Mouse (Mus musculus) testis, adult 2 months (tissue): ENCODE measurements around the gene Pard6b. TPM values are rescaled to one million over a fixed set of nuclear protein-coding genes. Genes with fewer than 3 reads are reported as not detected.

ENCODE experiments used
- H3K27ac ChIP-seq: fragments of 200-500 bp; 2 replicates; pipeline ENCODE4 v1.5.1; 2012; ENCODE audit warnings: low read depth, low read length; ENCODE audit not compliant: control insufficient read depth, insufficient read depth
- H3K27me3 ChIP-seq: fragments of 200-500 bp; 2 replicates; pipeline ENCODE4 v1.6.1; 2012; ENCODE audit warnings: mild to moderate bottlenecking, low read length, moderate library complexity; ENCODE audit not compliant: control insufficient read depth, insufficient read depth
- H3K36me3 ChIP-seq: fragments of 200-500 bp; 2 replicates; pipeline ENCODE4 v1.6.1; 2012; ENCODE audit warnings: mild to moderate bottlenecking, low read length; ENCODE audit not compliant: control insufficient read depth, insufficient read depth
- H3K4me1 ChIP-seq: fragments of 200-500 bp; 2 replicates; pipeline ENCODE4 v1.6.1; 2012; ENCODE audit warnings: low read length; ENCODE audit not compliant: control insufficient read depth, insufficient read depth
- H3K4me3 ChIP-seq: fragments of 200-500 bp; 2 replicates; pipeline ENCODE4 v1.5.1; 2012; ENCODE audit warnings: low read depth, mild to moderate bottlenecking, low read length, moderate library complexity, mixed read lengths; ENCODE audit not compliant: control insufficient read depth
- CTCF ChIP-seq: fragments of 200-500 bp; IDR thresholded peaks from 2 replicates; pipeline ENCODE4 v1.5.1; 2012; ENCODE audit warnings: low read depth, mild to moderate bottlenecking, inconsistent platforms, low read length, moderate library complexity; ENCODE audit not compliant: control insufficient read depth, insufficient read depth, insufficient replicate concordance
- POLR2A ChIP-seq: fragments of 200-500 bp; IDR thresholded peaks from 2 replicates; pipeline ENCODE4 v1.6.1; 2012; ENCODE audit warnings: low read depth, mild to moderate bottlenecking, inconsistent platforms, low read length, moderate library complexity; ENCODE audit not compliant: control insufficient read depth
- polyA plus RNA-seq: library from polyadenylated mRNA; depleted of rRNA; stranded (reverse); fragments of >200 nt; gene quantifications from 2 replicates; pipeline ENCODE4 v1.2.3, GENCODE M21; 2012

Gene Pard6b
- polyA plus RNA-seq, 1 experiment = 6.9 TPM

DNA sequence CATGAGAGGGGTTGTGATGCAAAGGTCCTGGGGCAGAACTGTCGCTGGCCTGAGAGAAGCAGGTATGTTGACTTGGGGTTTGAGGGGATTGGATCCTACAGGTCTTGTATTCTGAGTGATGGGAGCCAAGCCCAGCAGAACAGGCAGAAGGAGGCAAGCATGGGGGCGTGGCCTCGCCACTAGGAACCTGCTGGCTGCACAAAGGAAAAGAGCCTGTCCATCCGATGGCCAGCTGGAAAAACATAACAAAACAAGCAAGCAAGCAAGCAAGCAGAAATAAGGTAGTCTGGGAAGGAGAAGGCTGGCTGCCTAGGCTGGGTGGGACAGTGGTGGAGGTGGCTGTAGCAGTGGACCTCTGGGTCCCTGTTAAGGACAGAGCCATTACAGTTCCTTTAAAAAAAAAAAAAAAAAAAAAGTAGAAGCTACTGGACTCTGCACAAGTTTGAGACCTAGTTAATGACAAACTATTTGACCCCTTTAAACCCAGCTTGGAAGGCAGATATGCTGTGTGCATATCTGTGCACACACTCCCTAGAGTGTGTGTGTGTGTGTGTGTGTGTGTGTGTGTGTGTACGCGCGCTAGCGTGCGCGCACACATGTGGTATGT is 36.0 kb upstream of the Pard6b start:
- Histone ChIP-seq H3K4me1 (peaks cover 3% of the 10 kb centered on the region), H3K36me3 (no peaks in the 10 kb centered on the region), H3K27me3 (no peaks in the 10 kb centered on the region; the same call in 1 of the 2 replicates), H3K27ac (no peak overlapping the region), H3K4me3 (no peak overlapping the region)
- no peak for TF ChIP-seq CTCF
- no peak for TF ChIP-seq POLR2A

DNA sequence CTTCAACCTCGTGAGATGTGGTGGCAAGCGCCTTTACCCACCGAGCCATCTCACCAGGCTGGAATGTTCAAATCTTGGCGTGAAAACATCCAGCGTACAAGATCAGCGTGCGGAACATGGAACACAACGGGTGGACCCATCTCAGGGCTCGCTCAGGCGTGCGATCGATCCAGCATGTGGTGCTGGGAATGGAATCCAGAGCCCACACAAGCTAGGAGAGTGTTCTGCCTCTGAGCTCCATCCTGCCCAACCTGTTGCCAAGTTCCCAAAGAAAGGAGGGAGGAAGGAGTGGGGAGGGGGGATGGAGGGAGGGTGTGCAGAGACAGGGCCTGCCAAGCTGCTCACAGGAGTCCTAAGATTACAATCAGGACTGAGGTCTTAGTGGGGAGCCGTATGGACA is 35.4 kb upstream of the Pard6b start:
- Histone ChIP-seq H3K36me3 (no peaks in the 10 kb centered on the region), H3K4me1 (peaks cover 6% of the 10 kb centered on the region), H3K4me3 (no peak overlapping the region), H3K27ac (no peak overlapping the region), H3K27me3 (no peaks in the 10 kb centered on the region; the same call in 1 of the 2 replicates)
- TF ChIP-seq CTCF (no peak), POLR2A (no peak)

DNA sequence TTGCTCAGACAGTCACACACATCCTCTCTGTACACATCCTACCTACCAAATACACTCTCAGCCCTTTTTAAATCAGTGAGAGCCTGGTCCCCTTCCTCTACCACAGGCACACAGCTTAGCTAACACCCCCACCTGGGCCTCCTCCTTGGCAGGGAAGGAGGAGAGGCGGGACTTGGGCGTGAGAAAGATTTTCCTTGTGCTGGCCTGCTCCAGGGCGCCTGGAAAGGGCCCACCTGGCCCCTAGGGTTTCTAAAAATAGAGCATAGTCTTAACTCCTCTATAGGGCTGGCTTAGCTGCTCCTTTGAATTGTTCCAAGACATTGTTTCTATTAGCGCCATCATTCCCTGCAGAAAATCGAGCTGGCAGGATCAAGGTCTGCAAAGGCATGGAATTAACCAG is 35.0 kb upstream of the Pard6b start:
- TF ChIP-seq CTCF (no peak), POLR2A (no peak)
- no peak overlapping the region for H3K27ac ChIP-seq
- peaks cover 10% of the 10 kb centered on the region for H3K4me1 ChIP-seq
- H3K27me3 ChIP-seq = no peaks in the 10 kb centered on the region; the same call in 1 of the 2 replicates
- no peak overlapping the region for H3K4me3 ChIP-seq
- H3K36me3 ChIP-seq = no peaks in the 10 kb centered on the region

DNA sequence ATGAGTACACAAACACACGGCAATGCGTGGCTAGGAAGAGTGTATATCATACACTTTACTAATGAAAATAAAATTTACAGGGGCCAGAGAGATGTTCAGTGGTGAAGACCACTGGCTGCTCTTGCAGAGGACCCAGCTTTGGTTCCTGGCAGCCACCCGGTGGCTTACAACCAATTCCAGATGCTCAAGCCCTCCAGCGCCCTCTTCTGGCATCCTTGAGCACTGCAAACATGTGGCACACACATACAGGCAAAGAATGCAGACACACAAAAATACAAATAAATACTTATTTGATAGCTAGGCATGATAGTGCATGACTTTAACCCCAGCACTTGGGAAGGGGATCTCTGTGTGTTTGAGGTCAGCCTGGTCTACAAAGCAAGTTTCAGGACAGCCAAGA is 34.3 kb upstream of the Pard6b start:
- TF ChIP-seq POLR2A = no peak
- TF ChIP-seq CTCF = peak; percentile 65; the same call in 1 of the 2 replicates
- H3K27ac ChIP-seq = no peak overlapping the region
- no peaks in the 10 kb centered on the region for H3K36me3 ChIP-seq
- no peak overlapping the region for H3K4me3 ChIP-seq
- H3K27me3 ChIP-seq = no peaks in the 10 kb centered on the region; the same call in 1 of the 2 replicates
- H3K4me1 ChIP-seq = peaks cover 10% of the 10 kb centered on the region

DNA sequence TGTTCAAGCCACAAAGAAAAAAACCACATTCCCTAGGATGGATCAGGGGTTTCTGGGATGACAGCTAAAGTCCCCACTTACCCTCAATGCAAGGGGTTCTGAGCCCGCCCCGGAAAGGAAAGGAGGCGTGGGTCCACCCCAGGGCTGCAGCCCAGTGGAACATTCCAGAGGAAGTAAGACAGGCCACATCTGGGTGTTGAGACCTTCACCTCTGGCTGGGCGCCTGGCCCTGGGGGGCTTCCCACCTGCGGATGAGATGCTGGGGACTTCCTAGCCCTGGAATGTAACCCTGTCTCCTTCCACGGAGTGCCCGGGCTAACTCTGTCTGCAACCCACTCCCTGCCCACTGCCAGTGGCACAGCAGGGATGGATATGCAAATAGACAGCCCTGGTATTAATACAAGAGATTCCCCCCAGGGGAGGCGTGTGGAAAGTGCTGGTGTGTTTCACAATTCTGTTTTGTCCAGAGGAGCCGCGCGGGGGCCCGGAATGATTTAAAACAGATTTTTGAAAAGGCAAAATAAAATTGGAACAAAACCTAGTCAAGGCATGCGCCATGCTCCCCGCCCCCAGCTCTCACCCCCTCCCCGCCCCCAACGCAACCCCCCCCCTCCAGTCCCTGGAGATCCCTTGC is 31.7 kb upstream of the Pard6b start:
- Histone ChIP-seq H3K4me1 (peaks cover 10% of the 10 kb centered on the region), H3K27ac (no peak overlapping the region), H3K36me3 (no peaks in the 10 kb centered on the region), H3K4me3 (no peak overlapping the region), H3K27me3 (no peaks in the 10 kb centered on the region; the same call in 1 of the 2 replicates)
- no peak for TF ChIP-seq POLR2A
- TF ChIP-seq CTCF = no peak

DNA sequence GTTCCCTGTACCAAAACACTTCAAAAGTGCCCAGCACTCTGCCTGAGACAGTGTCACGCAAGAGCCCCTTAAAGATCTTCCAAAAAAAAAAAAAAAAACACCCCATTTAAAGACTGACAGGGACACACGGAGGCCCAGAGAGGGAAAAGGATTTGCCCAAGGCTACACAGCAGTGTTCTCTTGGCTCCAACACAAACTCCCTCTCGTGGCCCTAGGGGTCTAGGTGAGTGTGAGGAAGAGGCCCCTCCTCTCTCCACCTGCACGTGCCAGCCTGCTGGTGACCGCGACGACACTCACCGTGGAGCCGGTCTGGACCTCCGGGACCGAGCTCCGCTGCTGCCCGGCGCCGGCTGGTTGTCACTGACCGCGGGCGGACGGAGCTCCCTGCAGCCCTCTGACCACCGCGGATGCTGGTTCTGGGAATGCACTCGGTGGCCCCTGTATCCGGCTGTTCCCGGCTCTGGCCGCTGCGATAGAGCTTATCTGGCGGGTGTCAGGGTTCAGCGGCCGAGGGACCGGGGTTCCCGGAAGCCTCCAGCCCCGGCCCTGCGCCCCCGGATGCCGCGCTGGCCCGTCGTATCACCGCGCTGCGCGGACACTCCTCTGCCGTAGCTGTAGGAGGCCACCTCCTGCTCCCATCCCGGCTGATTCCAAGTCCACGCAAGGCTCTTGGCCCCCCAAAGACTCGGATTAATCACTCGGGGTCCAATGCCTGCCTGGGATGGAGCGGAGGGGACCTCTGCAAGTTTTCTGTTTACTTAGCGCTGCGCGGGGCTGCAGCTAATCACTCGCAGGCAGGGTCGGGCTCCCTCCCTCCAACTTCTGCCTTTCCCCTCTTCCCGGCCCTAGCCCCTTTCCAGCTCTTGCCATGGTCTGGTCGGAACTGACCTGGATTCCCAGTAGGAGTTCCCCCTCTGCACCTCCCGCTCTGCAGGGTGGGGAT is 30.5 kb upstream of the Pard6b start:
- Histone ChIP-seq H3K27me3 (no peaks in the 10 kb centered on the region; the same call in 1 of the 2 replicates), H3K4me1 (peaks cover 10% of the 10 kb centered on the region), H3K4me3 (peak overlapping the region; percentile 32), H3K36me3 (no peaks in the 10 kb centered on the region), H3K27ac (no peak overlapping the region)
- TF ChIP-seq POLR2A = no peak
- TF ChIP-seq CTCF = no peak

DNA sequence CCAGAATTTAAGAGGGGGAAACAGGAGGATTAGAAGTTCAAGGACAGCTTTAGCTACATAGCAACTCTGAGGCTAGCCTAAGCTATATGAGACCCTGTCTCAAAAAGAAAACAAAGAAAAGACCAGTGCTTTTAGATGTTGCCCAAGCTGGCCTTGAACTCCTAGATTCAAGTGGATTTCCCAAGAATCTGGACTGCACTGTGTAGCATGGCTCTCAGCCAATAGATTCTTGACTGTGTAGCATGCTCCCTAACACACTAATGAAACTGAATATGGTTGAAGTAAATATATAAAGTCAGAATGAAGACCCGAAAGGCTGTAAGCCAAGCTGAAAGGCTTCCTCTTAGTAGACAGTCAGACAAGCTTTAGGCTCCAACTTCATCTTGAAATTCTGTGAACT is 28.6 kb upstream of the Pard6b start:
- Histone ChIP-seq H3K4me3 (no peak overlapping the region), H3K36me3 (no peaks in the 10 kb centered on the region), H3K27ac (no peak overlapping the region), H3K4me1 (peaks cover 10% of the 10 kb centered on the region), H3K27me3 (no peaks in the 10 kb centered on the region; the same call in 1 of the 2 replicates)
- TF ChIP-seq CTCF (no peak), POLR2A (no peak)
